ENCODE assay signal across 22 mouse cellular contexts in the genomic region with DNA sequence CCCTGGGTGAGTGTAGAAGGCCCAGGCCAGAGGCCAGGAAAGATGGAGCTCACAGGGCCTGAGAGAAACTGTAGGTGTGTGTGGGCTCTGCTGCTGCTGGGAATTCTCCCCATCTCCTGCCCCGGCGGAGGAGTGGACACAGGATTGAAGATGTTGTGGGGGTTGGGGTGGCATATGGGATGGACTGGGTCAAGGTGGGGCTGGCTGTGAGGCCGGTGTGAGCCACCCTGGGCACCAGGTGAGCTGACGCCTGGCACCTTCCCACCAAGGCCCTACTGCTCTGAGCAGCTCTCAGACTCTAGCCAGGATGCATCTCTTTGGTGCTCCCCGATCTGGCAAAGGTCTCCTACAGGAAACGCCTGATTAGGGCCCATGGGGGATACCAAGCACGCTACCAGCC. TPM values are rescaled to one million over a fixed set of nuclear protein-coding genes. Genes with fewer than 3 reads are reported as not detected.
A peak's percentile ranks its signal among the peaks of the same experiment; 100 is the strongest.
DNase-seq lines count a peak whose midpoint lies in the region; ATAC-seq and TF ChIP-seq lines count a peak whose summit lies in the region.
"Had no signal": no experiment of that assay in that cellular context is flagged by ENCODE, and none has a peak within 500 bp of the region (broad histone marks: within the 10 kb centered on the region; RNA-seq: fewer than 3 reads in every experiment).

No protein-coding gene starts in this region.

- peaks cover 24% of the 10 kb centered on the region for H3K4me1 ChIP-seq in hindbrain, embryonic 10.5 days (replicated peaks)
- no peaks in the 10 kb centered on the region for H3K4me1 ChIP-seq in hindbrain, postnatal 0 days (ENCODE audit: insufficient read depth, low read length)
- H3K4me1 ChIP-seq in intestine, embryonic 15.5 days (replicated peaks), result no peaks in the 10 kb centered on the region
- H3K4me1 ChIP-seq: forebrain, embryonic 13.5 days; forebrain, embryonic 15.5 days had no signal

- H3K27ac ChIP-seq in hindbrain, embryonic 10.5 days, result 0 out of 2 replicates have a peak overlapping the region, but pooled peaks have one; percentile 9
- H3K27ac ChIP-seq in hindbrain, postnatal 0 days, result no peak overlapping the region
- H3K27ac ChIP-seq in intestine, embryonic 15.5 days, result no peak overlapping the region
- H3K27ac ChIP-seq: embryonic facial prominence, embryonic 10.5 days; embryonic facial prominence, embryonic 12.5 days; forebrain, embryonic 13.5 days; forebrain, embryonic 15.5 days had no signal

- no peak for TF ChIP-seq CTCF in hindbrain, postnatal 0 days (IDR thresholded peaks at IDR 0.05; ENCODE audit: low read depth)

- peak; percentile 67 for DNase-seq in cerebellum, adult 11-12 months
- no peak for DNase-seq in cerebellum, adult 11 months
- peak; percentile 55 for DNase-seq in cerebellum, adult 9-10 months
- DNase-seq in cerebellum, postnatal 36 days, result no peak
- DNase-seq in hindbrain, embryonic 10.5 days (ENCODE audit: low spot score), result no peak
- DNase-seq in hindbrain, postnatal 0 days (ENCODE audit: low spot score), result no peak
- DNase-seq: adrenal gland, adult 8-10 months; adrenal gland, postnatal 14 days; adrenal gland, postnatal 36 days; B cell, adult 2 months; cerebellum, adult 8-10 months; forebrain, postnatal 0 days had no signal

- no peak overlapping the region for H3K9ac ChIP-seq in hindbrain, postnatal 0 days (replicated peaks; ENCODE audit: low read length)
- H3K9ac ChIP-seq in intestine, embryonic 15.5 days, result no peak overlapping the region
- H3K9ac ChIP-seq: embryonic facial prominence, embryonic 12.5 days; forebrain, embryonic 13.5 days; forebrain, embryonic 15.5 days; forebrain, postnatal 0 days had no signal

- H3K4me2 ChIP-seq in hindbrain, postnatal 0 days (ENCODE audit: low read depth, low read length), result no peak overlapping the region
- no peak overlapping the region for H3K4me2 ChIP-seq in intestine, embryonic 15.5 days (replicated peaks)
- H3K4me2 ChIP-seq: embryonic facial prominence, embryonic 12.5 days; forebrain, embryonic 13.5 days; forebrain, embryonic 15.5 days had no signal

- no peaks in the 10 kb centered on the region for H3K27me3 ChIP-seq in hindbrain, embryonic 10.5 days (ENCODE audit: insufficient read depth, poor library complexity, severe bottlenecking)
- H3K27me3 ChIP-seq in hindbrain, postnatal 0 days (ENCODE audit: insufficient read depth, low read length), result no peaks in the 10 kb centered on the region
- no peaks in the 10 kb centered on the region for H3K27me3 ChIP-seq in intestine, embryonic 15.5 days (replicated peaks)
- H3K27me3 ChIP-seq: CH12.LX; embryonic facial prominence, embryonic 12.5 days; forebrain, embryonic 13.5 days; forebrain, embryonic 15.5 days; Patski had no signal

- no peak for ATAC-seq in hindbrain, postnatal 0 days
- ATAC-seq in intestine, embryonic 15.5 days, result no peak
- ATAC-seq: activated CD4-positive, CD25-positive, alpha-beta regulatory T cell, adult 4 months; CD4-positive, CD25-positive, alpha-beta regulatory T cell, adult 4 months; forebrain, embryonic 13.5 days; forebrain, embryonic 15.5 days; forebrain, postnatal 0 days; Patski had no signal

- H3K9me3 ChIP-seq in hindbrain, embryonic 10.5 days, result no peaks in the 10 kb centered on the region
- no peaks in the 10 kb centered on the region for H3K9me3 ChIP-seq in hindbrain, postnatal 0 days (ENCODE audit: low read length)
- no peaks in the 10 kb centered on the region for H3K9me3 ChIP-seq in intestine, embryonic 15.5 days
- H3K9me3 ChIP-seq: embryonic facial prominence, embryonic 10.5 days; embryonic facial prominence, embryonic 12.5 days; forebrain, embryonic 13.5 days; forebrain, embryonic 15.5 days; G1E had no signal

- WGBS in hindbrain, embryonic 10.5 days, result 90% methylated on average over 7 of the region's 7 CpGs
- 85% methylated on average over 7 of the region's 7 CpGs for WGBS in hindbrain, postnatal 0 days
- WGBS in intestine, embryonic 15.5 days, result 88% methylated on average over 7 of the region's 7 CpGs

- H3K4me3 ChIP-seq in hindbrain, embryonic 10.5 days, result no peak overlapping the region
- H3K4me3 ChIP-seq in hindbrain, postnatal 0 days (ENCODE audit: low read length), result no peak overlapping the region
- H3K4me3 ChIP-seq in intestine, embryonic 15.5 days (replicated peaks), result no peak overlapping the region
- H3K4me3 ChIP-seq: embryonic facial prominence, embryonic 10.5 days; embryonic facial prominence, embryonic 12.5 days; forebrain, embryonic 13.5 days; forebrain, embryonic 15.5 days had no signal

- H3K36me3 ChIP-seq in hindbrain, embryonic 10.5 days, result no peaks in the 10 kb centered on the region
- H3K36me3 ChIP-seq in hindbrain, postnatal 0 days (ENCODE audit: insufficient read depth, low read length), result peaks cover 7% of the 10 kb centered on the region; the same call in 1 of the 2 replicates
- H3K36me3 ChIP-seq in intestine, embryonic 15.5 days, result no peaks in the 10 kb centered on the region
- H3K36me3 ChIP-seq: embryonic facial prominence, embryonic 10.5 days; embryonic facial prominence, embryonic 12.5 days; forebrain, embryonic 15.5 days; G1E had no signal

RNA-seq across cellular contexts. Expression of gene Ykt6, which starts 25.8 kb away (rescaled TPM):
- 53.4 and 54.5 TPM in 2 replicates for polyA plus RNA-seq in hindbrain, embryonic 10.5 days (2016; fragmentation: Nextera tagmentation; extraction: Ambion mirVana)
- total RNA-seq in hindbrain, postnatal 0 days (2014; rRNA removed), result 130 TPM in 2 replicates
- 72.3 and 81.7 TPM in 2 replicates for polyA plus RNA-seq in hindbrain, postnatal 0 days (2015; fragmentation: Nextera tagmentation; extraction: Ambion mirVana)
- polyA plus RNA-seq in intestine, embryonic 15.5 days (2015; fragmentation: Nextera tagmentation; extraction: Ambion mirVana), result 48.7 and 51.8 TPM in 2 replicates

RNA-seq across cellular contexts. Expression of gene Gck, which starts 31.4 kb away (rescaled TPM):
- polyA plus RNA-seq in hindbrain, embryonic 10.5 days (2016; fragmentation: Nextera tagmentation; extraction: Ambion mirVana), result 2.5 and 3.8 TPM in 2 replicates
- 3.2 and 9.1 TPM in 2 replicates for total RNA-seq in hindbrain, postnatal 0 days (2014; rRNA removed)
- 7.1 and 7.5 TPM in 2 replicates for polyA plus RNA-seq in hindbrain, postnatal 0 days (2015; fragmentation: Nextera tagmentation; extraction: Ambion mirVana)
- 2.8 and 3.1 TPM in 2 replicates for polyA plus RNA-seq in intestine, embryonic 15.5 days (2015; fragmentation: Nextera tagmentation; extraction: Ambion mirVana)
- polyA plus RNA-seq: activated CD4-positive, CD25-positive, alpha-beta regulatory T cell, adult 4 months; CD4-positive, CD25-positive, alpha-beta regulatory T cell, adult 4 months; G1E had no signal

Comparison
In these comparisons a context has a peak if more than half of its experiments do, and no peak if none do; other contexts are left out.
1. DNase-seq: peak in cerebellum, adult 11-12 months (single experiment) and cerebellum, adult 9-10 months (single experiment); none in cerebellum, adult 11 months (single experiment), cerebellum, postnatal 36 days (0 of 2), hindbrain, embryonic 10.5 days (single experiment) and hindbrain, postnatal 0 days (single experiment).